In the genomic region with DNA sequence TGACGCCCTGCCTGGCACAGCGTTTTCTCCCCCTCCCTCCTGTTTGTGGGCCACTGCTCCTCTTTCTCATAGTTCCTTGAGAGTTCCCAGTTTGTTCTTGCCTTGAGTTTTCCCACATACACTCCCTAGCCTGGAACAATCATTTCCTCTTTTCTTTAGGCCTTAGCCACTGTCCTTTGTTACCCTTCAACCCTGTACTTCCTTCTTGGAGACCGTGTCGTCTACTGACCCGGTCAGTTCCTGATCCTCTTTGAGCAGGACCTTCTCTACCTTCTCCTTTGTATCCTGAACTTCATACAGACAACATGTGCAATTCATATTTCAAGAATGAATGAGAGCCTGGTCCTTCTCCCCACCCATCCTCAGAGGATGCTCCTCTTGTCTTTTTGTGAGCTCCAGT, we compare ENCODE assay signal across 16 mouse cellular contexts.
"Had no signal": no experiment of that assay in that cellular context is flagged by ENCODE, and none has a peak within 500 bp of the region (broad histone marks: within the 10 kb centered on the region; RNA-seq: fewer than 3 reads in every experiment).

No protein-coding gene starts in this region.

- H3K9ac ChIP-seq: limb, embryonic 12.5 days; limb, embryonic 15.5 days; liver, embryonic 14.5 days; liver, postnatal 0 days; lung, embryonic 14.5 days; midbrain, embryonic 12.5 days; midbrain, embryonic 15.5 days; neural tube, embryonic 13.5 days had no signal

- ATAC-seq: liver, postnatal 0 days; lung, postnatal 0 days; midbrain, embryonic 15.5 days had no signal

- DNase-seq: kidney, postnatal 25 days; layer of hippocampus, postnatal 36 days; left cerebral cortex, postnatal 4 days; liver, postnatal 0 days; lung, embryonic 14.5 days; thymus, adult 18-20 months; thymus, postnatal 36 days had no signal

- H3K27me3 ChIP-seq: limb, embryonic 12.5 days; limb, embryonic 15.5 days; midbrain, embryonic 12.5 days; midbrain, embryonic 15.5 days; neural tube, embryonic 13.5 days had no signal

- H3K27ac ChIP-seq: kidney, postnatal 0 days; limb, embryonic 12.5 days; limb, embryonic 15.5 days; liver, embryonic 14.5 days; midbrain, embryonic 12.5 days; midbrain, embryonic 15.5 days; neural tube, embryonic 13.5 days had no signal

- H3K4me3 ChIP-seq: limb, embryonic 12.5 days; limb, embryonic 15.5 days; midbrain, embryonic 12.5 days; midbrain, embryonic 15.5 days; myocyte; neural tube, embryonic 13.5 days had no signal

- H3K36me3 ChIP-seq: limb, embryonic 12.5 days; limb, embryonic 15.5 days; midbrain, embryonic 12.5 days; midbrain, embryonic 15.5 days; neural tube, embryonic 13.5 days had no signal

- H3K4me1 ChIP-seq: midbrain, embryonic 15.5 days had no signal
